Mouse (Mus musculus) right cerebral cortex, postnatal 36 days (tissue): ENCODE measurements around the gene Cckbr.

Experiments
- DNase-seq, 2 experiments: peaks; one replicate each; pipeline ENCODE4 v3.0.0; 2022; ENCODE audit warnings: low spot score in 2 of 2, mixed read lengths in 1 of 2

Gene Cckbr

GRCm38 (mm10) chr7:105497881-105498280, 72.3 kb downstream of the Cckbr start:
- no peak for DNase-seq

- no peak for DNase-seq
Observed at GRCm38 (mm10) chr7:105498854-105499492, 73.4 kb downstream of the Cckbr start.

GRCm38 (mm10) chr7:105499676-105500075, 74.1 kb downstream of the Cckbr start:
- DNase-seq: no peak

GRCm38 (mm10) chr7:105501984-105502383, 76.5 kb downstream of the Cckbr start:
- DNase-seq: no peak

GRCm38 (mm10) chr7:105507257-105507656, 81.7 kb downstream of the Cckbr start:
- DNase-seq: no peak

- peak in 1 of 2 experiments; percentile 65 for DNase-seq
Observed at GRCm38 (mm10) chr7:105510143-105510542, 84.6 kb downstream of the Cckbr start.

- no peak for DNase-seq
Observed at GRCm38 (mm10) chr7:105513845-105514291, 88.3 kb downstream of the Cckbr start.

GRCm38 (mm10) chr7:105514561-105514960, 89.0 kb downstream of the Cckbr start:
- no peak for DNase-seq

GRCm38 (mm10) chr7:105515178-105515577, 89.6 kb downstream of the Cckbr start:
- peak in 1 of 2 experiments; percentile 34 for DNase-seq

- DNase-seq: no peak
Observed at GRCm38 (mm10) chr7:105516669-105517360, 91.3 kb downstream of the Cckbr start.

- peak; percentile 88 to 95 for DNase-seq
Observed at GRCm38 (mm10) chr7:105519336-105519735, 93.8 kb downstream of the Cckbr start.

GRCm38 (mm10) chr7:105519771-105520170, 94.2 kb downstream of the Cckbr start:
- peak in 1 of 2 experiments; percentile 45 for DNase-seq

GRCm38 (mm10) chr7:105520201-105520600, 94.7 kb downstream of the Cckbr start:
- DNase-seq: no peak
